Mouse (Mus musculus): ENCODE data around the gene Col23a1.

DNA sequence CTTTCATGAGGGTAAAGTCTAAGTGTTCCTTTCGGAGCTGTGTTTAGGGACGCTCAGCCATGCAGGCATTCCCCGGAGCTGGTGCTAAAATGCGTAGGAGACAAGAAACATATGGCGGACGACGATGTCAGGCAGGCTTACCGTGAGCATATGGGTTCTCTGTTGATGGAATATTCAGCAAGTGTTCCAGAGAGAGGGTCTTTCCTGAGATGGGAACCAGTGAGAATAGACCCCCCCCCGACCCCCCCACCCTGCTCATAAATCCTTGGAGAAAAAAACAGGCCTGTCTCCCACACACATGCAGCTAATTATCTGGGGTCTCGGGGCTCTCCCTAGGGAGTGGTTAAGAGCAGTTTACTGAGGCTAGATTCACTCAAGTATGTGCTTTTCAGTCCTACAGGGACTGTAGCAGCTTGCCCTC is 212.7 kb downstream of the Col23a1 start:
- no peak for TF ChIP-seq CTCF (IDR thresholded peaks at IDR 0.05; ENCODE audit: borderline replicate concordance, insufficient read depth, low read length)
- no peak for TF ChIP-seq POLR2A (IDR thresholded peaks at IDR 0.05; ENCODE audit: low read depth, low read length)

Measured in embryonic fibroblast, embryonic 13.5 days (primary cell).